8 mouse cellular contexts compared by ENCODE assay signal in genomic region chr10:88380002-88380401, GRCm38 (mm10). TPM values are rescaled to one million over a fixed set of nuclear protein-coding genes. Genes with fewer than 3 reads are reported as not detected.
DNase-seq lines count a peak whose midpoint lies in the region; ATAC-seq lines count a peak whose summit lies in the region.

No protein-coding gene starts in this region.

- H3K4me3 ChIP-seq in forebrain, embryonic 10.5 days, result peak overlapping the region; percentile 86
- H3K4me3 ChIP-seq in hindbrain, embryonic 12.5 days, result peak overlapping the region; percentile 81
- peak overlapping the region; percentile 81 for H3K4me3 ChIP-seq in limb, embryonic 12.5 days (replicated peaks)
- H3K4me3 ChIP-seq in midbrain, embryonic 11.5 days (ENCODE audit: low read depth, low read length), result peak overlapping the region; percentile 78

- H3K27ac ChIP-seq in forebrain, embryonic 10.5 days, result peak overlapping the region; percentile 92; the same call in 1 of the 2 replicates
- 0 out of 2 replicates have a peak overlapping the region, but pooled peaks have one; percentile 79 for H3K27ac ChIP-seq in hindbrain, embryonic 12.5 days
- H3K27ac ChIP-seq in limb, embryonic 12.5 days, result no peak overlapping the region
- H3K27ac ChIP-seq in midbrain, embryonic 11.5 days (ENCODE audit: low read depth, low read length), result no peak overlapping the region

- peaks cover 28% of the 10 kb centered on the region for H3K4me1 ChIP-seq in forebrain, embryonic 10.5 days
- H3K4me1 ChIP-seq in hindbrain, embryonic 12.5 days, result peaks cover 17% of the 10 kb centered on the region
- peaks cover 26% of the 10 kb centered on the region for H3K4me1 ChIP-seq in limb, embryonic 12.5 days (replicated peaks)
- H3K4me1 ChIP-seq in midbrain, embryonic 11.5 days (ENCODE audit: control insufficient read depth, insufficient read depth, low read length), result no peaks in the 10 kb centered on the region; the same call in 1 of the 2 replicates

- peak overlapping the region; percentile 83 for H3K4me2 ChIP-seq in hindbrain, embryonic 12.5 days (replicated peaks)
- H3K4me2 ChIP-seq in limb, embryonic 12.5 days, result peak overlapping the region; percentile 92
- peak overlapping the region; percentile 93 for H3K4me2 ChIP-seq in midbrain, embryonic 11.5 days

- H3K9me3 ChIP-seq in forebrain, embryonic 10.5 days, result no peaks in the 10 kb centered on the region
- H3K9me3 ChIP-seq in hindbrain, embryonic 12.5 days (replicated peaks), result no peaks in the 10 kb centered on the region
- no peaks in the 10 kb centered on the region for H3K9me3 ChIP-seq in limb, embryonic 12.5 days
- H3K9me3 ChIP-seq in midbrain, embryonic 11.5 days (ENCODE audit: control insufficient read depth, low read length), result no peaks in the 10 kb centered on the region

- under 1% methylated on average over 11 of the region's 11 CpGs for WGBS in forebrain, embryonic 10.5 days
- 2% methylated on average over 11 of the region's 11 CpGs for WGBS in hindbrain, embryonic 12.5 days
- WGBS in limb, embryonic 12.5 days, result under 1% methylated on average over 11 of the region's 11 CpGs
- under 1% methylated on average over 11 of the region's 11 CpGs for WGBS in midbrain, embryonic 11.5 days

- peaks cover 9% of the 10 kb centered on the region for H3K27me3 ChIP-seq in forebrain, embryonic 10.5 days (ENCODE audit: poor library complexity, severe bottlenecking)
- no peaks in the 10 kb centered on the region for H3K27me3 ChIP-seq in hindbrain, embryonic 12.5 days
- H3K27me3 ChIP-seq in limb, embryonic 12.5 days, result no peaks in the 10 kb centered on the region
- H3K27me3 ChIP-seq in midbrain, embryonic 11.5 days (ENCODE audit: control insufficient read depth, insufficient read depth, low read length), result no peaks in the 10 kb centered on the region

- ATAC-seq in hindbrain, embryonic 12.5 days (ENCODE audit: low FRiP score), result 0 out of 2 replicates have a peak, but pooled peaks have one; percentile 26
- no peak; the same call in 1 of the 2 replicates for ATAC-seq in limb, embryonic 12.5 days (ENCODE audit: insufficient number of reproducible peaks, insufficient read depth, low FRiP score, low TSS enrichment, low read depth)
- ATAC-seq in midbrain, embryonic 11.5 days (ENCODE audit: low FRiP score), result peak; percentile 23; the same call in 1 of the 2 replicates

- peak; percentile 22 to 36 for DNase-seq in left cerebral cortex, postnatal 14 days (ENCODE audit: low spot score in 2 of 2)
- no peak for DNase-seq in left cerebral cortex, adult 11 months (ENCODE audit: low spot score)
- peak; percentile 31 for DNase-seq in adrenal gland, postnatal 25 days
- DNase-seq in forebrain, embryonic 10.5 days (ENCODE audit: extremely low spot score, low spot score), result peak; percentile 34
- DNase-seq in midbrain, embryonic 11.5 days (ENCODE audit: low spot score, missing footprints), result peak; percentile 92
- peak; percentile 73 for DNase-seq in yolk sac, embryonic 10.5 days (ENCODE audit: low spot score)

- H3K36me3 ChIP-seq in forebrain, embryonic 10.5 days (replicated peaks), result no peaks in the 10 kb centered on the region
- no peaks in the 10 kb centered on the region for H3K36me3 ChIP-seq in hindbrain, embryonic 12.5 days
- H3K36me3 ChIP-seq in limb, embryonic 12.5 days, result no peaks in the 10 kb centered on the region
- H3K36me3 ChIP-seq in midbrain, embryonic 11.5 days (ENCODE audit: control insufficient read depth, insufficient read depth, low read length), result no peaks in the 10 kb centered on the region

- H3K9ac ChIP-seq in hindbrain, embryonic 12.5 days, result peak overlapping the region; percentile 85
- H3K9ac ChIP-seq in limb, embryonic 12.5 days (replicated peaks), result peak overlapping the region; percentile 82
- H3K9ac ChIP-seq in midbrain, embryonic 11.5 days (ENCODE audit: low read length), result peak overlapping the region; percentile 80

- intact Hi-C loops in left cerebral cortex, postnatal 14 days (cut with DNase I), result no loop called here

RNA-seq across cellular contexts. Expression of gene Gnptab, which starts 1.1 kb away (rescaled TPM):
- total RNA-seq in left cerebral cortex, postnatal 14 days (2021), result 10 to 100 TPM; 81.4 to 93.4 TPM
- total RNA-seq in adrenal gland, postnatal 25 days (2021), result 29.8 and 38.2 TPM in 2 replicates
- polyA plus RNA-seq in forebrain, embryonic 10.5 days (2016; fragmentation: Nextera tagmentation; extraction: Ambion mirVana), result 8.3 and 9.0 TPM in 2 replicates
- 15.2 and 18.3 TPM in 2 replicates for polyA plus RNA-seq in hindbrain, embryonic 12.5 days (2016; fragmentation: Nextera tagmentation; extraction: Ambion mirVana)
- 8.0 and 10.7 TPM in 2 replicates for polyA plus RNA-seq in limb, embryonic 12.5 days (2016; fragmentation: Nextera tagmentation; extraction: Ambion mirVana)
- polyA plus RNA-seq in midbrain, embryonic 11.5 days (2014; fragmentation: Nextera tagmentation; extraction: Ambion mirVana), result 6.5 and 7.0 TPM in 2 replicates

RNA-seq across cellular contexts. Expression of gene Dram1, which starts 1.1 kb away (rescaled TPM):
- 1 to 10 TPM in 1 of 2 experiments, under 1 TPM in 1; 0.85 to 1.5 TPM for total RNA-seq in left cerebral cortex, postnatal 14 days (2021)
- 7.4 and 7.9 TPM in 2 replicates for total RNA-seq in adrenal gland, postnatal 25 days (2021)
- polyA plus RNA-seq in forebrain, embryonic 10.5 days (2016; fragmentation: Nextera tagmentation; extraction: Ambion mirVana), result 0.36 and 0.38 TPM in 2 replicates
- 0.58 and 0.82 TPM in 2 replicates for polyA plus RNA-seq in hindbrain, embryonic 12.5 days (2016; fragmentation: Nextera tagmentation; extraction: Ambion mirVana)
- 0.49 and 0.55 TPM in 2 replicates for polyA plus RNA-seq in limb, embryonic 12.5 days (2016; fragmentation: Nextera tagmentation; extraction: Ambion mirVana)
- polyA plus RNA-seq in midbrain, embryonic 11.5 days (2014; fragmentation: Nextera tagmentation; extraction: Ambion mirVana), result 0.34 and 0.76 TPM in 2 replicates

Comparison
In these comparisons a context has a peak if more than half of its experiments do, and no peak if none do; other contexts are left out.
1. H3K27ac ChIP-seq: peak in forebrain, embryonic 10.5 days (single experiment) and hindbrain, embryonic 12.5 days (single experiment); none in limb, embryonic 12.5 days (single experiment) and midbrain, embryonic 11.5 days (single experiment).
2. Peak in every context shown above with its lines, with median percentiles within 50 percentile points of each other: H3K4me3 ChIP-seq, H3K4me2 ChIP-seq and H3K9ac ChIP-seq.